Comparison of ENCODE assay signal across 8 mouse cellular contexts in the genomic region with DNA sequence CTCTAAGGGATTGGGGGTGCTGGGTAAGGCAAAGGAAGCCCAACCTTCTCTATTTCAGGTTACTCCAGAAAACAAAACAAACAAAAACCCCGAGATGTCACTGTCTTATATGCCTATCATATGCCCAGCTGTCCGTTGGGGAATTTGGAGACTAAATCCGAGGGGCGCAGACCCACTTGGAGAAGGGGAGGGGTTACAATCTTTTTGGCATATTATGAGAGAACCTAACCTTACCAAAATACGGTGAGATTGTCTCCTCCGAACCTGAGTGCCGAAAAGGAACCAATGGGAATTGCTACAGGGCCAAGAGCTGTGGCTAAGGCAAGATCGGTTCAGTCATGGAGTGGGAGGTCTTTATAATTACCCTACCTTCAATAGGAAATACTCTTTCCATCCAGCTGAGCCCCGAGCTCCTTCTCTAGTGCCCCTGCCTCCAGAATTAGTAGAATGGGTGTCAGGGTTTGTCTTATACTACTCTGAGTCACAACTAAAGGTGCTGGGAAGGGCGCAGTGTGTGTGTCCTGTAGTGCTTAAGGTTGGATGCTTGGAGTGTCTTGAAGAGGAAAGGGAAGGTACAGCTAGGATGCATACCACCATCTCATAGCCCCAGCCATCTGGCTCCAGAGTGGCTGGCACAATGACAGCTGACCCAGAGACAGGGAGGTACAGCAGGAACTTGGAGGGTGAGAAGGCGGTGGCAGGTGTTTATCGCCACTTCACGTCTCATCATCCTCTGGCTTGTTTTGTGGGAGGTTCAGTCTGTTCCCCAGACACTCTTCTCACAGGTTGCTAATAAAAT. TPM values are rescaled to one million over a fixed set of nuclear protein-coding genes. Genes with fewer than 3 reads are reported as not detected.
DNase-seq lines count a peak whose midpoint lies in the region; ATAC-seq and TF ChIP-seq lines count a peak whose summit lies in the region.

No protein-coding gene starts in this region.

- H3K9ac ChIP-seq in intestine, embryonic 15.5 days = peak overlapping the region; percentile 81
- H3K9ac ChIP-seq in lung, embryonic 14.5 days = peak overlapping the region; percentile 64

- peak overlapping the region; percentile 89 for H3K4me2 ChIP-seq in intestine, embryonic 15.5 days (replicated peaks)
- peak overlapping the region; percentile 96 for H3K4me2 ChIP-seq in lung, embryonic 14.5 days

- H3K9me3 ChIP-seq in intestine, embryonic 15.5 days = no peaks in the 10 kb centered on the region
- no peaks in the 10 kb centered on the region for H3K9me3 ChIP-seq in lung, embryonic 14.5 days (ENCODE audit: low read depth, low read length)

- peak; percentile 51 for ATAC-seq in erythroid progenitor cell, adult 5-6 weeks (replicated peaks; ENCODE audit: low FRiP score, poor library complexity, severe bottlenecking)
- no peak for ATAC-seq in intestine, embryonic 15.5 days
- no peak for ATAC-seq in lung, embryonic 14.5 days (ENCODE audit: insufficient read depth)

- WGBS in intestine, embryonic 15.5 days = 31% methylated on average over 13 of the region's 13 CpGs
- 28% methylated on average over 13 of the region's 13 CpGs for WGBS in lung, embryonic 14.5 days

- H3K4me3 ChIP-seq in intestine, embryonic 15.5 days (replicated peaks) = peak overlapping the region; percentile 92
- H3K4me3 ChIP-seq in lung, embryonic 14.5 days (ENCODE audit: low read depth, low read length) = peak overlapping the region; percentile 87

- H3K27ac ChIP-seq in intestine, embryonic 15.5 days = peak overlapping the region; percentile 97
- peak overlapping the region; percentile 91 for H3K27ac ChIP-seq in lung, embryonic 14.5 days (ENCODE audit: low read depth)

- DNase-seq in gastrocnemius, postnatal 25 days = peak; percentile 43
- no peak for DNase-seq in gastrocnemius, postnatal 14 days
- peak; percentile 24 to 38 for DNase-seq in adrenal gland, postnatal 36 days
- peak; percentile 26 for DNase-seq in lung, embryonic 14.5 days
- DNase-seq in retina, postnatal 1 day = peak; percentile 41
- no peak for DNase-seq in Muller cell, postnatal 12 days (ENCODE audit: inconsistent ontology term)

- H3K4me1 ChIP-seq in intestine, embryonic 15.5 days (replicated peaks) = peaks cover 40% of the 10 kb centered on the region
- peaks cover 35% of the 10 kb centered on the region for H3K4me1 ChIP-seq in lung, embryonic 14.5 days (ENCODE audit: insufficient read depth)

- H3K27me3 ChIP-seq in intestine, embryonic 15.5 days (replicated peaks) = no peaks in the 10 kb centered on the region
- H3K27me3 ChIP-seq in lung, embryonic 14.5 days (ENCODE audit: insufficient read depth, low read length) = no peaks in the 10 kb centered on the region

- intact Hi-C loops in gastrocnemius, postnatal 14 days (cut with DNase I; ENCODE audit: low total_unique reads) = loop anchor here (5.0 to 10.0 kb wide), 2 partner anchors 51 to 94 kb away; no protein-coding TSS in a partner anchor

- TF ChIP-seq CTCF in lung, embryonic 14.5 days (IDR thresholded peaks at IDR 0.05; ENCODE audit: low read depth) = no peak

- H3K36me3 ChIP-seq in intestine, embryonic 15.5 days = peaks cover 12% of the 10 kb centered on the region
- H3K36me3 ChIP-seq in lung, embryonic 14.5 days (ENCODE audit: insufficient read depth) = peaks cover 22% of the 10 kb centered on the region

RNA-seq across cellular contexts. Expression of a gene that starts 2.3 kb away (rescaled TPM):
- total RNA-seq in gastrocnemius, postnatal 25 days (2021) = 10 to 100 TPM; 11.4 to 12.0 TPM
- total RNA-seq in gastrocnemius, postnatal 14 days (2021) = 10 to 100 TPM; 15.2 to 15.6 TPM
- 10 to 100 TPM; 43.6 to 50.3 TPM for total RNA-seq in adrenal gland, postnatal 36 days (2021)
- total RNA-seq in erythroid progenitor cell, adult 5-6 weeks (2015; ENCODE audit: low replicate concordance) = 89.4 and 109 TPM in 2 replicates
- total RNA-seq in erythroid progenitor cell, adult 5-6 weeks (2017; ENCODE audit: low replicate concordance) = 87.9 and 88.6 TPM in 2 replicates
- polyA plus RNA-seq in intestine, embryonic 15.5 days (2015; fragmentation: Nextera tagmentation; extraction: Ambion mirVana) = 11.7 and 12.5 TPM in 2 replicates
- 23.9 and 26.2 TPM in 2 replicates for polyA plus RNA-seq in lung, embryonic 14.5 days (2014; fragmentation: Nextera tagmentation; extraction: Ambion mirVana)

RNA-seq across cellular contexts. Expression of a gene that starts 10.6 kb away (rescaled TPM):
- total RNA-seq in gastrocnemius, postnatal 25 days (2021) = 1,000 to 10,000 TPM; 3,933 to 4,186 TPM
- 1,000 to 10,000 TPM; 3,648 to 4,448 TPM for total RNA-seq in gastrocnemius, postnatal 14 days (2021)
- 1,000 to 10,000 TPM; 2,942 to 3,172 TPM for total RNA-seq in adrenal gland, postnatal 36 days (2021)
- total RNA-seq in erythroid progenitor cell, adult 5-6 weeks (2015; ENCODE audit: low replicate concordance) = 755 and 881 TPM in 2 replicates
- 598 and 1,019 TPM in 2 replicates for total RNA-seq in erythroid progenitor cell, adult 5-6 weeks (2017; ENCODE audit: low replicate concordance)
- polyA plus RNA-seq in intestine, embryonic 15.5 days (2015; fragmentation: Nextera tagmentation; extraction: Ambion mirVana) = 3,029 and 3,109 TPM in 2 replicates
- 2,183 and 2,273 TPM in 2 replicates for polyA plus RNA-seq in lung, embryonic 14.5 days (2014; fragmentation: Nextera tagmentation; extraction: Ambion mirVana)

RNA-seq across cellular contexts. Expression of a gene that starts 34.9 kb away (rescaled TPM):
- 10 to 100 TPM; 61.5 to 62.3 TPM for total RNA-seq in gastrocnemius, postnatal 25 days (2021)
- total RNA-seq in gastrocnemius, postnatal 14 days (2021) = 10 to 100 TPM; 54.4 to 60.8 TPM
- total RNA-seq in adrenal gland, postnatal 36 days (2021) = 100 to 1,000 TPM; 182 to 237 TPM
- 84.0 and 85.9 TPM in 2 replicates for total RNA-seq in erythroid progenitor cell, adult 5-6 weeks (2015; ENCODE audit: low replicate concordance)
- 87.1 and 111 TPM in 2 replicates for total RNA-seq in erythroid progenitor cell, adult 5-6 weeks (2017; ENCODE audit: low replicate concordance)
- polyA plus RNA-seq in intestine, embryonic 15.5 days (2015; fragmentation: Nextera tagmentation; extraction: Ambion mirVana) = 482 and 586 TPM in 2 replicates
- 548 and 570 TPM in 2 replicates for polyA plus RNA-seq in lung, embryonic 14.5 days (2014; fragmentation: Nextera tagmentation; extraction: Ambion mirVana)

RNA-seq across cellular contexts. Expression of a gene that starts 58.3 kb away (rescaled TPM):
- 100 to 1,000 TPM; 339 to 340 TPM for total RNA-seq in gastrocnemius, postnatal 25 days (2021)
- total RNA-seq in gastrocnemius, postnatal 14 days (2021) = 100 to 1,000 TPM; 402 to 437 TPM
- total RNA-seq in adrenal gland, postnatal 36 days (2021) = 100 to 1,000 TPM; 638 to 655 TPM
- 228 and 341 TPM in 2 replicates for total RNA-seq in erythroid progenitor cell, adult 5-6 weeks (2015; ENCODE audit: low replicate concordance)
- 391 and 449 TPM in 2 replicates for total RNA-seq in erythroid progenitor cell, adult 5-6 weeks (2017; ENCODE audit: low replicate concordance)
- polyA plus RNA-seq in intestine, embryonic 15.5 days (2015; fragmentation: Nextera tagmentation; extraction: Ambion mirVana) = 779 and 830 TPM in 2 replicates
- 921 and 936 TPM in 2 replicates for polyA plus RNA-seq in lung, embryonic 14.5 days (2014; fragmentation: Nextera tagmentation; extraction: Ambion mirVana)

Comparison
In these comparisons a context has a peak if more than half of its experiments do, and no peak if none do; other contexts are left out.
1. DNase-seq: peak in gastrocnemius, postnatal 25 days (single experiment), adrenal gland, postnatal 36 days (2 of 2), lung, embryonic 14.5 days (single experiment) and retina, postnatal 1 day (single experiment); none in gastrocnemius, postnatal 14 days (single experiment) and Muller cell, postnatal 12 days (single experiment).